In the genomic region with DNA sequence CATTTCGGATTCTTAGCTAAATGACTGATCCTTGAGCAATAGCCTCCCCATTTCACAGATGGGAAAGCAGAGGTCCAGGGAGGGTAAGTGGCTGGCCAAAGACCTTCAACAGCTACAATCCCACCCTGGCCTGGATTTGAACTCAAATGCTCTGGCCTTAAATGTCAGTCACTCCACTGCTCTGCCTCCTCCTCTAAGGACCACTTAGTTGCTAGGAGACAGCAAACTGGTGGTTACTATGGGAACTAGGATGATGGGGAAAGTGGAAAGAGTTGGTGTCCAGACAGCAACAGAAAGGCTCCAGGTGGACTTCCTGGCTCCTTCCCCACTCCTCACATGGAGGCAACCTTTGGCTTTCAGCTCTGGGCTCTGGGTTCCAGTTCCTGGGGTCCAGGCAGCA, we compare ENCODE assay signal across 36 mouse cellular contexts. TPM values are rescaled to one million over a fixed set of nuclear protein-coding genes. Genes with fewer than 3 reads are reported as not detected.
DNase-seq lines count a peak whose midpoint lies in the region; ATAC-seq and TF ChIP-seq lines count a peak whose summit lies in the region.
"Had no signal": no experiment of that assay in that cellular context is flagged by ENCODE, and none has a peak within 500 bp of the region (broad histone marks: within the 10 kb centered on the region; RNA-seq: fewer than 3 reads in every experiment).

No protein-coding gene starts in this region.

- 79% methylated on average over 1 of the region's 1 CpGs for WGBS in forebrain, embryonic 14.5 days
- WGBS in forebrain, embryonic 12.5 days = 77% methylated on average over 1 of the region's 1 CpGs
- WGBS in midbrain, embryonic 11.5 days = 96% methylated on average over 1 of the region's 1 CpGs
- 86% methylated on average over 1 of the region's 1 CpGs for WGBS in midbrain, embryonic 13.5 days
- WGBS in hindbrain, postnatal 0 days = 87% methylated on average over 1 of the region's 1 CpGs

- no peaks in the 10 kb centered on the region for H3K27me3 ChIP-seq in forebrain, embryonic 14.5 days (replicated peaks; ENCODE audit: control insufficient read depth, insufficient read depth, low read length)
- H3K27me3 ChIP-seq in forebrain, embryonic 12.5 days = peaks cover 60% of the 10 kb centered on the region
- H3K27me3 ChIP-seq in midbrain, embryonic 11.5 days (ENCODE audit: control insufficient read depth, insufficient read depth, low read length) = no peaks in the 10 kb centered on the region
- H3K27me3 ChIP-seq in midbrain, embryonic 13.5 days = peaks cover 15% of the 10 kb centered on the region; the same call in 1 of the 2 replicates
- H3K27me3 ChIP-seq in hindbrain, postnatal 0 days (ENCODE audit: insufficient read depth, low read length) = 0 out of 2 replicates have a peak, but pooled peaks cover 4% of the 10 kb centered on the region

- H3K4me1 ChIP-seq in forebrain, embryonic 14.5 days (ENCODE audit: control insufficient read depth, insufficient read depth, low read length) = peaks cover 15% of the 10 kb centered on the region
- H3K4me1 ChIP-seq in forebrain, embryonic 12.5 days = peaks cover 43% of the 10 kb centered on the region
- peaks cover 7% of the 10 kb centered on the region for H3K4me1 ChIP-seq in midbrain, embryonic 11.5 days (ENCODE audit: control insufficient read depth, insufficient read depth, low read length)
- H3K4me1 ChIP-seq in midbrain, embryonic 13.5 days (replicated peaks) = peaks cover 54% of the 10 kb centered on the region
- peaks cover 5% of the 10 kb centered on the region for H3K4me1 ChIP-seq in hindbrain, postnatal 0 days (ENCODE audit: insufficient read depth, low read length)

- H3K36me3 ChIP-seq in forebrain, embryonic 14.5 days (ENCODE audit: control insufficient read depth, insufficient read depth, low read length) = no peaks in the 10 kb centered on the region
- no peaks in the 10 kb centered on the region for H3K36me3 ChIP-seq in forebrain, embryonic 12.5 days (replicated peaks)
- no peaks in the 10 kb centered on the region for H3K36me3 ChIP-seq in midbrain, embryonic 11.5 days (ENCODE audit: control insufficient read depth, insufficient read depth, low read length)
- H3K36me3 ChIP-seq in midbrain, embryonic 13.5 days = no peaks in the 10 kb centered on the region
- H3K36me3 ChIP-seq in hindbrain, postnatal 0 days (ENCODE audit: insufficient read depth, low read length) = no peaks in the 10 kb centered on the region
- H3K36me3 ChIP-seq: G1E; heart, embryonic 10.5 days; heart, embryonic 15.5 days; kidney, embryonic 15.5 days; limb, embryonic 12.5 days; liver, embryonic 15.5 days had no signal

- no peak overlapping the region for H3K4me3 ChIP-seq in forebrain, embryonic 14.5 days (ENCODE audit: low read depth, low read length)
- no peak overlapping the region for H3K4me3 ChIP-seq in forebrain, embryonic 12.5 days (replicated peaks)
- H3K4me3 ChIP-seq in midbrain, embryonic 11.5 days (ENCODE audit: low read depth, low read length) = no peak overlapping the region
- H3K4me3 ChIP-seq in midbrain, embryonic 13.5 days (replicated peaks) = no peak overlapping the region
- no peak overlapping the region for H3K4me3 ChIP-seq in hindbrain, postnatal 0 days (ENCODE audit: low read length)
- H3K4me3 ChIP-seq in gastrocnemius, adult 2 months = no peak overlapping the region
- H3K4me3 ChIP-seq: heart, embryonic 15.5 days; kidney, embryonic 15.5 days; left cerebral cortex, adult 2 months; limb, embryonic 12.5 days; liver, embryonic 15.5 days had no signal

- no peak overlapping the region for H3K4me2 ChIP-seq in forebrain, embryonic 14.5 days (ENCODE audit: low read length)
- H3K4me2 ChIP-seq in forebrain, embryonic 12.5 days = no peak overlapping the region
- H3K4me2 ChIP-seq in midbrain, embryonic 11.5 days = no peak overlapping the region
- H3K4me2 ChIP-seq in midbrain, embryonic 13.5 days (replicated peaks) = no peak overlapping the region
- H3K4me2 ChIP-seq in hindbrain, postnatal 0 days (ENCODE audit: low read depth, low read length) = no peak overlapping the region
- H3K4me2 ChIP-seq: heart, embryonic 15.5 days; liver, embryonic 15.5 days had no signal

- no peaks in the 10 kb centered on the region for H3K9me3 ChIP-seq in forebrain, embryonic 14.5 days (replicated peaks; ENCODE audit: control insufficient read depth, low read length)
- H3K9me3 ChIP-seq in forebrain, embryonic 12.5 days = no peaks in the 10 kb centered on the region
- no peaks in the 10 kb centered on the region for H3K9me3 ChIP-seq in midbrain, embryonic 11.5 days (ENCODE audit: control insufficient read depth, low read length)
- no peaks in the 10 kb centered on the region for H3K9me3 ChIP-seq in midbrain, embryonic 13.5 days
- H3K9me3 ChIP-seq in hindbrain, postnatal 0 days (ENCODE audit: low read length) = no peaks in the 10 kb centered on the region
- H3K9me3 ChIP-seq: G1E; heart, embryonic 10.5 days; heart, embryonic 15.5 days; kidney, embryonic 15.5 days; limb, embryonic 12.5 days; liver, embryonic 15.5 days had no signal

- intact Hi-C loops in gastrocnemius, adult 2 months (cut with DNase I) = no loop called here

- TF ChIP-seq CTCF in hindbrain, postnatal 0 days (IDR thresholded peaks at IDR 0.05; ENCODE audit: low read depth) = no peak
- no peak for TF ChIP-seq CTCF in gastrocnemius, adult 2 months (IDR thresholded peaks at IDR 0.05)

- DNase-seq in forebrain, embryonic 14.5 days (ENCODE audit: low spot score) = peak; percentile 47
- peak; percentile 90 for DNase-seq in midbrain, embryonic 11.5 days (ENCODE audit: low spot score, missing footprints)
- peak; percentile 63 for DNase-seq in hindbrain, postnatal 0 days (ENCODE audit: low spot score)
- DNase-seq in retina, postnatal 1 day = peak; percentile 49
- DNase-seq in gastrocnemius, adult 2 months = no peak
- DNase-seq: adrenal gland, postnatal 10 days; cerebellum, adult 2 months; cerebellum, postnatal 14 days; gastrocnemius, postnatal 10 days; heart, adult 11 months; heart, postnatal 4 days; kidney, adult 11 months; kidney, postnatal 25 days; lung, embryonic 14.5 days; lung, postnatal 14 days; right cerebral cortex, postnatal 14 days; thymus, postnatal 4 days had no signal

- no peak overlapping the region for H3K9ac ChIP-seq in forebrain, embryonic 14.5 days (ENCODE audit: low read length)
- H3K9ac ChIP-seq in forebrain, embryonic 12.5 days = no peak overlapping the region
- no peak overlapping the region for H3K9ac ChIP-seq in midbrain, embryonic 11.5 days (ENCODE audit: low read length)
- no peak overlapping the region for H3K9ac ChIP-seq in midbrain, embryonic 13.5 days (replicated peaks)
- no peak overlapping the region for H3K9ac ChIP-seq in hindbrain, postnatal 0 days (replicated peaks; ENCODE audit: low read length)
- H3K9ac ChIP-seq: heart, embryonic 15.5 days; kidney, embryonic 15.5 days; limb, embryonic 12.5 days; liver, embryonic 15.5 days; lung, embryonic 14.5 days had no signal

- H3K27ac ChIP-seq in forebrain, embryonic 14.5 days (ENCODE audit: low read depth, low read length) = no peak overlapping the region
- no peak overlapping the region for H3K27ac ChIP-seq in forebrain, embryonic 12.5 days
- H3K27ac ChIP-seq in midbrain, embryonic 11.5 days (ENCODE audit: low read depth, low read length) = no peak overlapping the region
- H3K27ac ChIP-seq in midbrain, embryonic 13.5 days = no peak overlapping the region
- H3K27ac ChIP-seq in hindbrain, postnatal 0 days = no peak overlapping the region
- H3K27ac ChIP-seq in gastrocnemius, adult 2 months = no peak overlapping the region
- H3K27ac ChIP-seq: heart, embryonic 10.5 days; heart, embryonic 15.5 days; kidney, embryonic 15.5 days; left cerebral cortex, adult 2 months; limb, embryonic 12.5 days; liver, embryonic 15.5 days had no signal

- no peak for ATAC-seq in forebrain, embryonic 14.5 days
- ATAC-seq in forebrain, embryonic 12.5 days (ENCODE audit: low FRiP score) = no peak
- no peak for ATAC-seq in midbrain, embryonic 11.5 days (ENCODE audit: low FRiP score)
- no peak for ATAC-seq in midbrain, embryonic 13.5 days
- ATAC-seq in hindbrain, postnatal 0 days = no peak
- ATAC-seq: forebrain, embryonic 16.5 days; inflammation-experienced regulatory T-cells, adult 6 months had no signal

RNA-seq across cellular contexts. Expression of a gene that starts 11.8 kb away (rescaled TPM):
- 0.58 and 1.1 TPM in 2 replicates for polyA plus RNA-seq in forebrain, embryonic 14.5 days (2014; fragmentation: Nextera tagmentation; extraction: Ambion mirVana)
- not detected in 2 replicates for polyA plus RNA-seq in forebrain, embryonic 12.5 days (2016; fragmentation: Nextera tagmentation; extraction: Ambion mirVana)
- polyA plus RNA-seq in midbrain, embryonic 11.5 days (2014; fragmentation: Nextera tagmentation; extraction: Ambion mirVana) = not detected in 2 replicates
- 0.12 TPM in 1 of 2 replicates, not detected in the other for polyA plus RNA-seq in midbrain, embryonic 13.5 days (2015; fragmentation: Nextera tagmentation; extraction: Ambion mirVana)
- total RNA-seq in hindbrain, postnatal 0 days (2014; rRNA removed) = 0.29 and 0.31 TPM in 2 replicates
- 0.46 and 0.47 TPM in 2 replicates for polyA plus RNA-seq in hindbrain, postnatal 0 days (2015; fragmentation: Nextera tagmentation; extraction: Ambion mirVana)
- not detected for total RNA-seq in gastrocnemius, adult 2 months (2021)
- total RNA-seq: adrenal gland, postnatal 10 days; G1E; gastrocnemius, postnatal 10 days; heart, postnatal 4 days; liver, adult 2 months had no signal
- polyA plus RNA-seq: G1E; heart, embryonic 10.5 days; inflammation-experienced regulatory T-cells, adult 6 months; limb, embryonic 12.5 days; liver, adult 2 months; liver, embryonic 15.5 days; lung, embryonic 14.5 days; small intestine, adult 2 months had no signal

RNA-seq across cellular contexts. Expression of a gene that starts 15.0 kb away (rescaled TPM):
- 18.1 and 18.4 TPM in 2 replicates for polyA plus RNA-seq in forebrain, embryonic 14.5 days (2014; fragmentation: Nextera tagmentation; extraction: Ambion mirVana)
- polyA plus RNA-seq in forebrain, embryonic 12.5 days (2016; fragmentation: Nextera tagmentation; extraction: Ambion mirVana) = 18.3 and 23.2 TPM in 2 replicates
- polyA plus RNA-seq in midbrain, embryonic 11.5 days (2014; fragmentation: Nextera tagmentation; extraction: Ambion mirVana) = 2.7 and 3.1 TPM in 2 replicates
- 12.8 and 15.0 TPM in 2 replicates for polyA plus RNA-seq in midbrain, embryonic 13.5 days (2015; fragmentation: Nextera tagmentation; extraction: Ambion mirVana)
- total RNA-seq in hindbrain, postnatal 0 days (2014; rRNA removed) = 45.6 and 50.0 TPM in 2 replicates
- polyA plus RNA-seq in hindbrain, postnatal 0 days (2015; fragmentation: Nextera tagmentation; extraction: Ambion mirVana) = 35.6 and 36.2 TPM in 2 replicates
- not detected for total RNA-seq in gastrocnemius, adult 2 months (2021)
- total RNA-seq: G1E; liver, adult 2 months had no signal
- polyA plus RNA-seq: G1E; liver, adult 2 months; liver, embryonic 15.5 days had no signal

RNA-seq across cellular contexts. Expression of a gene that starts 19.1 kb away (rescaled TPM):
- polyA plus RNA-seq in forebrain, embryonic 14.5 days (2014; fragmentation: Nextera tagmentation; extraction: Ambion mirVana) = not detected in 2 replicates
- 0.10 TPM in 1 of 2 replicates, not detected in the other for polyA plus RNA-seq in forebrain, embryonic 12.5 days (2016; fragmentation: Nextera tagmentation; extraction: Ambion mirVana)
- not detected in 2 replicates for polyA plus RNA-seq in midbrain, embryonic 11.5 days (2014; fragmentation: Nextera tagmentation; extraction: Ambion mirVana)
- polyA plus RNA-seq in midbrain, embryonic 13.5 days (2015; fragmentation: Nextera tagmentation; extraction: Ambion mirVana) = not detected in 2 replicates
- not detected in 2 replicates for total RNA-seq in hindbrain, postnatal 0 days (2014; rRNA removed)
- polyA plus RNA-seq in hindbrain, postnatal 0 days (2015; fragmentation: Nextera tagmentation; extraction: Ambion mirVana) = not detected in 2 replicates
- total RNA-seq in gastrocnemius, adult 2 months (2021) = 1 to 10 TPM; 1.8 to 2.3 TPM
- total RNA-seq: G1E; heart, postnatal 4 days; layer of hippocampus, adult 18-20 months; layer of hippocampus, postnatal 14 days; left cerebral cortex, adult 2 months; left cerebral cortex, postnatal 25 days; liver, adult 2 months had no signal
- polyA plus RNA-seq: cerebellum, adult 2 months; cortical plate, adult 2 months; forebrain, embryonic 16.5 days; G1E; heart, embryonic 15.5 days; inflammation-experienced regulatory T-cells, adult 6 months; liver, adult 2 months; lung, embryonic 14.5 days; stomach, embryonic 14.5 days had no signal

RNA-seq across cellular contexts. Expression of a gene that starts 33.1 kb away (rescaled TPM):
- not detected in 2 replicates for polyA plus RNA-seq in forebrain, embryonic 14.5 days (2014; fragmentation: Nextera tagmentation; extraction: Ambion mirVana)
- polyA plus RNA-seq in forebrain, embryonic 12.5 days (2016; fragmentation: Nextera tagmentation; extraction: Ambion mirVana) = not detected in 2 replicates
- not detected in 2 replicates for polyA plus RNA-seq in midbrain, embryonic 11.5 days (2014; fragmentation: Nextera tagmentation; extraction: Ambion mirVana)
- polyA plus RNA-seq in midbrain, embryonic 13.5 days (2015; fragmentation: Nextera tagmentation; extraction: Ambion mirVana) = not detected in 2 replicates
- 0.22 TPM in 1 of 2 replicates, not detected in the other for total RNA-seq in hindbrain, postnatal 0 days (2014; rRNA removed)
- 0.06 TPM in 1 of 2 replicates, not detected in the other for polyA plus RNA-seq in hindbrain, postnatal 0 days (2015; fragmentation: Nextera tagmentation; extraction: Ambion mirVana)
- total RNA-seq in gastrocnemius, adult 2 months (2021) = not detected
- total RNA-seq: layer of hippocampus, adult 18-20 months; layer of hippocampus, postnatal 14 days; left cerebral cortex, adult 2 months; left cerebral cortex, postnatal 25 days; liver, adult 2 months had no signal
- polyA plus RNA-seq: cerebellum, adult 2 months; cortical plate, adult 2 months; forebrain, embryonic 16.5 days; G1E; liver, adult 2 months; lung, embryonic 14.5 days; small intestine, adult 2 months; stomach, embryonic 14.5 days; testis, adult 2 months had no signal

RNA-seq across cellular contexts. Expression of a gene that starts 42.4 kb away (rescaled TPM):
- polyA plus RNA-seq in forebrain, embryonic 14.5 days (2014; fragmentation: Nextera tagmentation; extraction: Ambion mirVana) = 56.6 and 61.9 TPM in 2 replicates
- polyA plus RNA-seq in forebrain, embryonic 12.5 days (2016; fragmentation: Nextera tagmentation; extraction: Ambion mirVana) = 134 and 137 TPM in 2 replicates
- polyA plus RNA-seq in midbrain, embryonic 11.5 days (2014; fragmentation: Nextera tagmentation; extraction: Ambion mirVana) = 130 and 135 TPM in 2 replicates
- polyA plus RNA-seq in midbrain, embryonic 13.5 days (2015; fragmentation: Nextera tagmentation; extraction: Ambion mirVana) = 110 TPM in 2 replicates
- 60.4 and 68.1 TPM in 2 replicates for total RNA-seq in hindbrain, postnatal 0 days (2014; rRNA removed)
- 99.7 and 103 TPM in 2 replicates for polyA plus RNA-seq in hindbrain, postnatal 0 days (2015; fragmentation: Nextera tagmentation; extraction: Ambion mirVana)
- 10 to 100 TPM; 53.0 to 57.0 TPM for total RNA-seq in gastrocnemius, adult 2 months (2021)
